Mouse (Mus musculus): ENCODE data around the gene Gm4846. TPM values are rescaled to one million over a fixed set of nuclear protein-coding genes. Genes with fewer than 3 reads are reported as not detected.
"Not testable (repeated sequence)": the region's sequence is repeated elsewhere in the genome, so short reads cannot be mapped to it uniquely, and the experiment has no call there.

Gm4846 gene
- polyA plus RNA-seq (2015; fragmentation: Nextera tagmentation; extraction: Ambion mirVana) = not detected in 2 replicates

DNA sequence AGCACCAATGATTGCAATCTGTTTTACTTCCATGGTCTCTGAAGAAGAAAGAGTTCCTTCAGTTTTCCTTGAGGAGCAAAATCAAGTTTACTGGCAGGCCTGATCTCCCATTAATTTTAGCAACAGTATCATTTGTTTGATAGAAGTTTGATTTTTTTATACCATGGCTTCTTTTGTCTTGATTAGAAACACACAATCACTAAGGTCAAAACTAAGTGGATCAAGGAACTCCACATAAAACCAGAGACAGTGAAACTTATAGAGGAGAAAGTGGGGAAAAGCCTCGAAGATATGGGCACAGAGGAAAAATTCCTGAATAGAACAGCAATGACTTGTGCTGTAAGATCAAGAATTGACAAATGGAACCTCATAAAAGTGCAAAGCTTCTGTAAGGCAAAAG is at the start of gene Gm4846:
Gm4846 (minus strand) TSS at position 101 of the 400 bp plus-strand sequence.
- H3K27me3 ChIP-seq; H3K9ac ChIP-seq; H3K4me3 ChIP-seq (replicated peaks); DNase-seq; H3K4me2 ChIP-seq; H3K27ac ChIP-seq; ATAC-seq (ENCODE audit: low read depth); H3K4me1 ChIP-seq (replicated peaks); H3K9me3 ChIP-seq (replicated peaks); H3K36me3 ChIP-seq: not testable (repeated sequence)
- WGBS (ENCODE audit: insufficient replicate concordance) = 16% methylated on average over 1 of the region's 1 CpGs

DNA sequence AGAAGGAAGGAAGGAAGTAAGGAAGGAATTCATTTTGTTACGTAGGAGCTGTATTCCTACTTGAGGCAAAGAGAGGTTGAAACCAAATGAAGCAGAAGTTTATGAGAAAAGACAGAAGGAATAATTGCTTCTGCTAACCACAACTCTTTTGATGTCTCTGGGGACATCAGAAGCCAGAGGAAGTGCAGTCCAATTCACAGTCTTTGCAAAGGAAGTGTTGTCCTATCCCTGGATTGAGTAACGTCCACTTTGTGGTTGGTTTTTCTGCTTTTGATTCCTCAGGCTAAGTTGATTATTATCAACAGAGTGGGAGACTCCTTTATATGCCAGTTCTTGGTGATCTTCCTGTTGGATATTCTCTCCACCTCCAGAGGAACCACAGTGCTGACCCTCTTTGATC is 34.1 kb upstream of the Gm4846 start:
- 57% methylated on average over 2 of the region's 2 CpGs for WGBS (ENCODE audit: insufficient replicate concordance)
- not testable (repeated sequence) for H3K9ac ChIP-seq; DNase-seq; H3K4me1 ChIP-seq (replicated peaks); H3K4me3 ChIP-seq (replicated peaks); H3K27me3 ChIP-seq; H3K36me3 ChIP-seq; ATAC-seq (ENCODE audit: low read depth); H3K4me2 ChIP-seq; H3K27ac ChIP-seq; H3K9me3 ChIP-seq (replicated peaks)

DNA sequence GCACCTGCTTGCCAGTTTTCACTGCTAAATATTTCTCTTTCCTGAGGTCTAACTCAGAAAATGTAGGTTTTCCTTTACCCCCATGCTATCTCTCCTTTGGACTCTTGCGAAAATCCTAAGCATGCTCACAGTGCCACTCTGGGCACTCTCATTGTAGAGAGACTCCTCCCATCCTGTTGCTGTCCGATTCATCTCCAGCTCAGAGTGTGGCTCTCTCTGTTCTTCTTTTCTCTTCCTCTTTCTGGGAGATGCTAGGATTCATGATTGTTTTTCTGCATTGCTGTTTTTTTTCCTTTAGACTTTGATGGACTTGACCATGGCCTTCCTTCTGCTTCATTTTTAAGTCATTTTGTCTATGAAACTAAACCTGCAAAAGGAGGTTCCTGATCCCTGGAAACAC is 27.3 kb upstream of the Gm4846 start:
- not testable (repeated sequence) for H3K9me3 ChIP-seq (replicated peaks); H3K27ac ChIP-seq; H3K27me3 ChIP-seq; H3K9ac ChIP-seq; DNase-seq; H3K4me1 ChIP-seq (replicated peaks); H3K36me3 ChIP-seq; ATAC-seq (ENCODE audit: low read depth); H3K4me3 ChIP-seq (replicated peaks); H3K4me2 ChIP-seq
- 63% methylated on average over 2 of the region's 2 CpGs for WGBS (ENCODE audit: insufficient replicate concordance)

DNA sequence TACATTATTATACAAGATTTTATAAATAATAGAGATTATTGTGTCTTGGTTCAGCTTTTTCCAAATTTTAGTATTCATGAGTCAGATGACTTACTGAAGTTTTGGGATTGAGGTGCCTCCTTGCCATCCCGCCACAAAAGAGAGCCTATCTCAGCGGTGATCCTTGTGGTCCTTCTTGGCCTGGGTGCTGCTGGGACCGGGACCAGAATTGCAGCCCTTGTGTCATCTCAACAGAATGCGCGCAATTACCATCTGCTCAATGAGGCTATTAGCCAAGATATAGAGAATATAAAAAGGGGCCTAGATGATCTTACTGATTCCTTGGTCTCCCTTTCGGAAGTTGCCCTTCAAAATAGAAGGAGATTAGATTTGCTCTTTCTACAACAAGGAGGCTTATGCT is 22.2 kb upstream of the Gm4846 start:
- not testable (repeated sequence) for H3K4me3 ChIP-seq (replicated peaks); H3K9ac ChIP-seq; H3K4me2 ChIP-seq; H3K4me1 ChIP-seq (replicated peaks); H3K9me3 ChIP-seq (replicated peaks); H3K27me3 ChIP-seq; H3K36me3 ChIP-seq; H3K27ac ChIP-seq; ATAC-seq (ENCODE audit: low read depth); DNase-seq
- WGBS (ENCODE audit: insufficient replicate concordance) = 78% methylated on average over 6 of the region's 6 CpGs

DNA sequence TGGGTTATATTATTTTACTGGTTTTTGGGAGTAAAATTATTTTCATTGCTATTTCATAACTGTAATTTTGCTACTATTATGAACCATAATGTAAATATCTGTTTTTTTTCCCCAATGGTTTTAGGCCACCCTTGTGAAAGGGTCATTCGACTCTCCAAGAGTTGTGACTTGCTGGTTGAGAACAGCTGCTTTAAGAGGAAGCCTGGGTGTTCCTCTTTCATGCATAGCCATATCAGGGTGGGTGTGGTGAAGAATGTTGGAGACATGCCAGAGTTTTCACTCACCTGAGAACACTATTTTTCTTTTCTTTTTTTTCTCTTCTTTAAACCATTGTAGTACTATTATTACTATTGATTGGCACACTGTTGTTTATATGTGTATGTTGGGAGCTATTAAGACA is 19.2 kb upstream of the Gm4846 start:
- H3K4me2 ChIP-seq = no peak overlapping the region
- 0 out of 2 replicates have a peak, but pooled peaks cover 3% of the 10 kb centered on the region for H3K9me3 ChIP-seq (replicated peaks)
- ATAC-seq (ENCODE audit: low read depth) (no peak), DNase-seq (no peak)
- H3K27me3 ChIP-seq = no peaks in the 10 kb centered on the region
- no peaks in the 10 kb centered on the region for H3K4me1 ChIP-seq (replicated peaks)
- H3K27ac ChIP-seq = no peak overlapping the region
- no peak overlapping the region for H3K4me3 ChIP-seq (replicated peaks)
- H3K9ac ChIP-seq = no peak overlapping the region
- WGBS (ENCODE audit: insufficient replicate concordance) = 47% methylated on average over 1 of the region's 1 CpGs
- no peaks in the 10 kb centered on the region for H3K36me3 ChIP-seq

DNA sequence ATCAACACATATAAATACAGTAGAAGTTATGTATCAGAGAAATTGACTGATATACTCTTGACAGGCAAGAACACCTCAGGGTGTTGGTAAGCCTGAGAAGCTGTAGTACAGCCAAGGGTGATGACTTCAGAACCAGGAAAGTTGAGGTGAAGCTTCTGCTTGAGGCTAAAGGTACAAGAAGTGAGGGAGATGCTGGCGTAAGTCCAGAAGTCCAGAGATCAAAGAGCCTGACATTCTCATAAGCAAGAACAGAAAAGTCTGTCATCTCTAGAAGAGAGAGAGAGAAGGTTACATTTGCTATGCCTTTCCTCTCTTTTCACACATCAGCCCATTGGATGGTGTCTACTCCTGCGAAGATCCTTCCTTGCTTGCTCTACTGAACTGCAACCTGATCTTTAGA is 6.8 kb upstream of the Gm4846 start:
- H3K9me3 ChIP-seq (replicated peaks); ATAC-seq (ENCODE audit: low read depth); H3K4me2 ChIP-seq; H3K4me1 ChIP-seq (replicated peaks); H3K27me3 ChIP-seq; H3K36me3 ChIP-seq; H3K27ac ChIP-seq; H3K9ac ChIP-seq; DNase-seq; H3K4me3 ChIP-seq (replicated peaks): not testable (repeated sequence)
- 61% methylated on average over 2 of the region's 2 CpGs for WGBS (ENCODE audit: insufficient replicate concordance)

DNA sequence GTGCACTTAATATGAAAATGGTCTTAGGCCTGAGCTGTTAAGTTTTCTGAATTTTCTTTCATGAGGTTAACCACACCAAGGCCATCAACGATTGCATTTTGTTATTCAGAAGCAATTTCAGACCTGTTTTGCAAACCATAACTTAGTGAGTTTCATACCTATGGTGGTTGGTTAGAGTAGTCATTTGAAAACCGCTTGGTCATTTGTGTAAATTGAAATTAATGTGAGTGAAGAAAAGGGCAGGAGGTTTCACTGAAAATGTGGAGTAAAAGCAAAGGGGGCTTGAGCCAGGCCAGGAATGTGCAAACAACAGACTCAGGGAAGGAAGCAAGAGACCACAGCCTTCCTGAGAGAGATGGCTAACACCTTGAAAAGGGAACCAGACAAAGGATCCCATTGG is 17.9 kb downstream of the Gm4846 start:
- WGBS (ENCODE audit: insufficient replicate concordance) = 51% methylated on average over 2 of the region's 2 CpGs

DNA sequence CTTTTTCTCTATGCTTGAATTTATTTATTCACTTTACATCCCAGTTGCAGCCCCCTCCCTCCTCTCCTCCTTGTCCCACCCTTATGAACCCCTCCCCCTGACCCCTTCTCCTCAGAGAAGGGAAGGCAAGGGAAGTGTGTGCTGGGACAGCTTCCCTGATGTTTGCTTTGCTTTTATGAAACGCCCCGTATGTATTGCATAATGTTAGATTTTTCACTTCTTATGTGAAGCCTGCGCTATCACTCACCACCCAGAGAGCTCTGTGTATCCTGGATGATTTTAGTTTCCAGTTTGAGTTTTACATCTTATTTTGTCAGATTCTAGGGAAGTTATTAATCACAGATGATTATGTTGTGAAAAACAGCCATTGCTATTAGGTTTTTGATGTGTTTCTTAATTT is 30.2 kb downstream of the Gm4846 start:
- ATAC-seq (ENCODE audit: low read depth) = no peak
- no peaks in the 10 kb centered on the region for H3K27me3 ChIP-seq
- WGBS (ENCODE audit: insufficient replicate concordance) = 72% methylated on average over 3 of the region's 3 CpGs

More for the DNA sequence above, 17.9 kb downstream of the Gm4846 start:
- Histone ChIP-seq H3K27me3 (no peaks in the 10 kb centered on the region), H3K4me1 (replicated peaks) (no peaks in the 10 kb centered on the region), H3K36me3 (no peaks in the 10 kb centered on the region), H3K4me3 (replicated peaks) (no peak overlapping the region), H3K4me2 (no peak overlapping the region), H3K9ac (no peak overlapping the region), H3K9me3 (replicated peaks) (no peaks in the 10 kb centered on the region), H3K27ac (no peak overlapping the region)
- DNase-seq (no peak), ATAC-seq (ENCODE audit: low read depth) (no peak)

DNA sequence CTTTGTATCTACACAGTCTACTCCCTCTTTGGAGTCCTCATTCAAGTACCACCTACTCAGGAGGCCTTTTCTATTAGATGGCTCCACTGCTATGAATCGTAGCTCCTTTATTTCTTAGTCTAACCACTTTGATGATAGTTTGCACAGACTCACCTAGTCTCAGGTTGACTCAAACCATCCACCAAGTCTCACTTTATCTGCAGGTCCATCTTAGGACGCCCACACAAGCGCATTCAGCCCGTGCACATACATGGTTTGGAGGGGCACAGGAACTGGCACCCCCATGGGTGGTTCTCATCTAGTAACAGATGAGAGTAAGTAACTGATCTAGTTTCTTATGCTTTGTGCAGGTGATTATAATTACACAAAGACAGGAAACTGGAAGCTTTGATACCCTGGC is 34.8 kb downstream of the Gm4846 start:
- Histone ChIP-seq H3K9me3 (replicated peaks) (no peaks in the 10 kb centered on the region), H3K27me3 (no peaks in the 10 kb centered on the region), H3K4me3 (replicated peaks) (no peak overlapping the region), H3K9ac (no peak overlapping the region), H3K27ac (no peak overlapping the region), H3K4me1 (replicated peaks) (no peaks in the 10 kb centered on the region), H3K36me3 (no peaks in the 10 kb centered on the region), H3K4me2 (no peak overlapping the region)
- WGBS (ENCODE audit: insufficient replicate concordance) = 64% methylated on average over 4 of the region's 4 CpGs
- ATAC-seq (ENCODE audit: low read depth) = no peak
- no peak for DNase-seq

More for the DNA sequence above, 30.2 kb downstream of the Gm4846 start:
- no peak for DNase-seq
- no peaks in the 10 kb centered on the region for H3K36me3 ChIP-seq
- H3K4me3 ChIP-seq (replicated peaks) = no peak overlapping the region
- no peaks in the 10 kb centered on the region for H3K9me3 ChIP-seq (replicated peaks)
- no peaks in the 10 kb centered on the region for H3K4me1 ChIP-seq (replicated peaks)
- no peak overlapping the region for H3K27ac ChIP-seq
- H3K9ac ChIP-seq = no peak overlapping the region
- no peak overlapping the region for H3K4me2 ChIP-seq

DNA sequence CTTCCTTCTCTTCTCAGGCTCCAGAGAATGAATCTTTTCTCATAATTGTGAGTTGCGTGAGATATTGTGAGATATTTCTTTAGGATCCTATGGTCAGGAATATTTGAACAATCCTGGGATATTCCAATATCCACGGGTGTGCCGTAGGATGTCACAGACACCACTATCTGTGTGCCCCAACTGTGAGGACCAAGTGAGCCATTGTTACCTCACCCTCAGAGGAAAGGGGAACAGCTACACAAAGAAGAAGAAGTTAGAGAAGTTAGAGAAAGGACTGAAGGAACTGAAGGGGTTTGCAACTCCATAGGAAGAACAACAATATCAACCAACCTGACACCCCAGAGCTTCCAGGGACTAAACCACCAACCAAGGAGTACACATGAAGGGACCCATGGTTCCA is 55.4 kb downstream of the Gm4846 start:
- no peaks in the 10 kb centered on the region for H3K27me3 ChIP-seq
- no peaks in the 10 kb centered on the region for H3K36me3 ChIP-seq
- no peaks in the 10 kb centered on the region for H3K9me3 ChIP-seq (replicated peaks)
- WGBS (ENCODE audit: insufficient replicate concordance) = 57% methylated on average over 3 of the region's 3 CpGs
- no peak overlapping the region for H3K4me2 ChIP-seq
- no peak overlapping the region for H3K4me3 ChIP-seq (replicated peaks)
- H3K9ac ChIP-seq = no peak overlapping the region
- no peak overlapping the region for H3K27ac ChIP-seq
- DNase-seq (no peak), ATAC-seq (ENCODE audit: low read depth) (no peak)
- H3K4me1 ChIP-seq (replicated peaks) = no peaks in the 10 kb centered on the region

DNA sequence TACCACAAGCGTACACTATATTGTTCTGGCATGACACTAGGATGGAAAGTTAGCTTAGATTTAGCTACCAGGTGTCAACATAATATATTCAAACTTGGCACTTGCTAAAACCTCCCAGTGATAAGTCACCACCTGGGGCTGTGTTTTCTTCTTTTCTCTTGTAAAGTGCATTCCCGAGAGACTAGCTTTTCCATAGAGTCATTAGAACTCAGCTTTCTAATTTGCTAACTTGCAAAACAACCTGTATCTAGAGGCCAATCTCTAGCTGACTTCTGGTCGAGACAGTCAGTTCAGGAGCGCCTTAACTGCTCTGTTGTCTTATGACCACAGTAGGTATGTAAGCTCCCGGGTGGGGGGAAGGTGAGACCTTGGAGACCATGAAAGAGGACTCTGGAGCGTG is 58.0 kb downstream of the Gm4846 start:
- no peak for DNase-seq
- H3K9ac ChIP-seq = no peak overlapping the region
- no peaks in the 10 kb centered on the region for H3K27me3 ChIP-seq
- H3K4me2 ChIP-seq = no peak overlapping the region
- WGBS (ENCODE audit: insufficient replicate concordance) = 54% methylated on average over 6 of the region's 6 CpGs
- no peak overlapping the region for H3K4me3 ChIP-seq (replicated peaks)
- H3K36me3 ChIP-seq = no peaks in the 10 kb centered on the region
- ATAC-seq (ENCODE audit: low read depth) = no peak
- H3K4me1 ChIP-seq (replicated peaks) = no peaks in the 10 kb centered on the region
- H3K9me3 ChIP-seq (replicated peaks) = no peaks in the 10 kb centered on the region
- H3K27ac ChIP-seq = no peak overlapping the region
